Comparison of ENCODE assay signal across 25 mouse cellular contexts in genomic region chr9:37301720-37302119, GRCm38 (mm10).
"Had no signal": no experiment of that assay in that cellular context is flagged by ENCODE, and none has a peak within 500 bp of the region (broad histone marks: within the 10 kb centered on the region; RNA-seq: fewer than 3 reads in every experiment).

No protein-coding gene starts in this region.

- H3K4me2 ChIP-seq: kidney, embryonic 15.5 days; limb, embryonic 12.5 days; limb, embryonic 15.5 days; liver, embryonic 12.5 days; liver, embryonic 15.5 days; lung, embryonic 15.5 days; midbrain, embryonic 12.5 days; midbrain, embryonic 15.5 days; neural tube, embryonic 12.5 days; neural tube, embryonic 15.5 days had no signal

- H3K4me1 ChIP-seq: kidney, embryonic 15.5 days; limb, embryonic 12.5 days; limb, embryonic 15.5 days; liver, embryonic 12.5 days; liver, embryonic 15.5 days; lung, embryonic 15.5 days; midbrain, embryonic 12.5 days; midbrain, embryonic 15.5 days; neural tube, embryonic 12.5 days; neural tube, embryonic 15.5 days had no signal

- H3K36me3 ChIP-seq: limb, embryonic 15.5 days; liver, embryonic 15.5 days; lung, embryonic 15.5 days; midbrain, embryonic 15.5 days; neural tube, embryonic 12.5 days; neural tube, embryonic 15.5 days had no signal

- DNase-seq: kidney, adult 8-10 months; kidney, postnatal 10 days; kidney, postnatal 36 days; layer of hippocampus, postnatal 36 days; left cerebral cortex, postnatal 4 days; lung, adult 18-20 months; lung, postnatal 10 days; lung, postnatal 36 days; right cerebral cortex, adult 18-20 months; right cerebral cortex, postnatal 14 days; right cerebral cortex, postnatal 4 days; thymus, adult 2 months; thymus, postnatal 14 days; thymus, postnatal 4 days had no signal

- H3K27ac ChIP-seq: kidney, embryonic 15.5 days; limb, embryonic 12.5 days; limb, embryonic 15.5 days; liver, embryonic 12.5 days; liver, embryonic 15.5 days; lung, embryonic 15.5 days; midbrain, embryonic 12.5 days; midbrain, embryonic 15.5 days; neural tube, embryonic 12.5 days; neural tube, embryonic 15.5 days; stomach, postnatal 0 days had no signal

- H3K9me3 ChIP-seq: kidney, embryonic 15.5 days; limb, embryonic 12.5 days; limb, embryonic 15.5 days; liver, embryonic 12.5 days; liver, embryonic 15.5 days; lung, embryonic 15.5 days; midbrain, embryonic 12.5 days; midbrain, embryonic 15.5 days; neural tube, embryonic 12.5 days; neural tube, embryonic 15.5 days had no signal

- H3K27me3 ChIP-seq: kidney, embryonic 15.5 days; limb, embryonic 12.5 days; limb, embryonic 15.5 days; liver, embryonic 12.5 days; liver, embryonic 15.5 days; lung, embryonic 15.5 days; midbrain, embryonic 12.5 days; midbrain, embryonic 15.5 days; neural tube, embryonic 12.5 days; neural tube, embryonic 15.5 days had no signal

- H3K9ac ChIP-seq: kidney, embryonic 15.5 days; limb, embryonic 12.5 days; limb, embryonic 15.5 days; liver, embryonic 12.5 days; liver, embryonic 15.5 days; lung, embryonic 15.5 days; midbrain, embryonic 12.5 days; midbrain, embryonic 15.5 days; neural tube, embryonic 12.5 days; neural tube, embryonic 15.5 days had no signal

- ATAC-seq: liver, embryonic 12.5 days; midbrain, embryonic 15.5 days had no signal

- H3K4me3 ChIP-seq: kidney, embryonic 15.5 days; limb, embryonic 12.5 days; limb, embryonic 15.5 days; liver, embryonic 12.5 days; liver, embryonic 15.5 days; lung, embryonic 15.5 days; midbrain, embryonic 12.5 days; midbrain, embryonic 15.5 days; neural tube, embryonic 12.5 days; neural tube, embryonic 15.5 days had no signal
